Mouse (Mus musculus): ENCODE measurements around the gene Rad51c. TPM values are rescaled to one million over a fixed set of nuclear protein-coding genes. Genes with fewer than 3 reads are reported as not detected.
"Not testable (repeated sequence)": the region's sequence is repeated elsewhere in the genome, so short reads cannot be mapped to it uniquely, and the experiment has no call there.

The Rad51c gene
- polyA plus RNA-seq (2014; fragmentation: Nextera tagmentation; extraction: Ambion mirVana) = 12.8 and 14.6 TPM in 2 replicates

GRCm38 (mm10) chr11:87404876-87405275 is at the start of gene Rad51c, which contains the start of gene Tex14:
Rad51c (minus strand) TSS chr11:87404954.
Tex14 (plus strand) TSS chr11:87405065.
- H3K9ac ChIP-seq (ENCODE audit: low read length) = peak within 1 kb of the TSS; percentile 76
- no peaks in the 10 kb centered on the region for H3K9me3 ChIP-seq (ENCODE audit: control insufficient read depth, low read length)
- H3K27me3 ChIP-seq (ENCODE audit: control insufficient read depth, insufficient read depth, low read length) = no peaks in the 10 kb centered on the region
- DNase-seq (ENCODE audit: low spot score) (peak; percentile 67), ATAC-seq (replicated peaks; ENCODE audit: low FRiP score) (peak; percentile 55)
- no peaks in the 10 kb centered on the region for H3K36me3 ChIP-seq (ENCODE audit: control insufficient read depth, insufficient read depth, low read length)
- H3K4me2 ChIP-seq (ENCODE audit: low read depth, low read length, severe bottlenecking) = peak within 1 kb of the TSS; percentile 61
- H3K27ac ChIP-seq (ENCODE audit: low read depth, low read length) = peak within 1 kb of the TSS; percentile 85
- peaks cover 5% of the 10 kb centered on the region; the same call in 1 of the 2 replicates for H3K4me1 ChIP-seq (replicated peaks; ENCODE audit: control insufficient read depth, insufficient read depth, low read length)
- peak within 1 kb of the TSS; percentile 50 for H3K4me3 ChIP-seq (ENCODE audit: low read depth, low read length)
- 78% methylated on average over 27 of the region's 27 CpGs for WGBS

GRCm38 (mm10) chr11:87454035-87454690 is 49.4 kb upstream of the Rad51c start:
- H3K27ac ChIP-seq (ENCODE audit: low read depth, low read length) = no peak overlapping the region
- no peaks in the 10 kb centered on the region for H3K4me1 ChIP-seq (replicated peaks; ENCODE audit: control insufficient read depth, insufficient read depth, low read length)
- H3K4me2 ChIP-seq (ENCODE audit: low read depth, low read length, severe bottlenecking) = no peak overlapping the region
- no peaks in the 10 kb centered on the region for H3K36me3 ChIP-seq (ENCODE audit: control insufficient read depth, insufficient read depth, low read length)
- DNase-seq (ENCODE audit: low spot score) = no peak
- H3K27me3 ChIP-seq (ENCODE audit: control insufficient read depth, insufficient read depth, low read length) = no peaks in the 10 kb centered on the region
- WGBS = 93% methylated on average over 2 of the region's 2 CpGs
- H3K9me3 ChIP-seq (ENCODE audit: control insufficient read depth, low read length) = no peaks in the 10 kb centered on the region
- no peak overlapping the region for H3K4me3 ChIP-seq (ENCODE audit: low read depth, low read length)
- ATAC-seq (replicated peaks; ENCODE audit: low FRiP score) = no peak
- no peak overlapping the region for H3K9ac ChIP-seq (ENCODE audit: low read length)

DNA sequence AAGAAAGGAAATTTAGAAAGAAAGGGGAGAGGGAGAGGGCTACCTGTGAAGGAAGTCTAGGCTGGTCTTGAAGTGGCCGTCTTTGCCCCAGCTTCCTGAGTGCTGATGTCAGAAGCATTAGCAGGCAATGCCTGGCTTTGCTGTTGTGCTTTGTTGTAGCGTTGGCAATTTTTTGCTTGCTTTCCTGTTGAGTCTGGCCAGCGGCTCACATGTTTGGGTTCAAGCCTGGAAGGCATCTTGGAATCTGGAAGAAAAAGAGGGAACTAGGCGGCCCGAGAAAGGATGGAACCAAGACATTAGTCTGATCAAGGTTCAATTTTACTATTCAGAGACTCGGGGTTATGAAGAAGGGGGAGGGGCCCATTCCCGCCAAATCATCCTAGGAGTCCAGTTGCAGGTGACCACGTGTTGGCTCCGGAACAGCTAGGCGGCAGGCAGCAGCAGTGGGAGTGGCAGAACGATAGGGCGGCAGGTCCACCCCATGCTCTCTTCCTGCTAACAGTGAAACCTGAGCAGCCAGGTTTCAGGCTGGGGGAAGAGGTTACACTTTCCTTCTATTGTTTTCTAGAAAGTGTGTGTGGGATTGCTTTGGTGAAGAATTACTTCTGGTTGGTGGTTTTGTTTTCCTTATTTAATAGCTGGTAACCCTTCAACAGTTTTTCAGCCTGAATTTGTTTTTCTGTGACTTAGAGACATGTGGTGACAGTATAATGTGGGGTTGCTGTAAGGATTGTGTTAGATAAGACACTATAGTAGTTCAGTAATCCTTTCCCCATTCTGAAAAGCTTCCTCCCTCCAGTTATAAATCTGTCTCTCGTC is 48.7 kb upstream of the Rad51c start:
- no peak for ATAC-seq (replicated peaks; ENCODE audit: low FRiP score)
- H3K9ac ChIP-seq (ENCODE audit: low read length) = no peak overlapping the region
- no peaks in the 10 kb centered on the region for H3K27me3 ChIP-seq (ENCODE audit: control insufficient read depth, insufficient read depth, low read length)
- no peak overlapping the region for H3K4me2 ChIP-seq (ENCODE audit: low read depth, low read length, severe bottlenecking)
- no peak overlapping the region for H3K4me3 ChIP-seq (ENCODE audit: low read depth, low read length)
- H3K9me3 ChIP-seq (ENCODE audit: control insufficient read depth, low read length) = no peaks in the 10 kb centered on the region
- H3K27ac ChIP-seq (ENCODE audit: low read depth, low read length) = no peak overlapping the region
- H3K36me3 ChIP-seq (ENCODE audit: control insufficient read depth, insufficient read depth, low read length) = no peaks in the 10 kb centered on the region
- no peaks in the 10 kb centered on the region for H3K4me1 ChIP-seq (replicated peaks; ENCODE audit: control insufficient read depth, insufficient read depth, low read length)
- no peak for DNase-seq (ENCODE audit: low spot score)
- WGBS = 27% methylated on average over 13 of the region's 13 CpGs

GRCm38 (mm10) chr11:87452779-87453178 is 48.0 kb upstream of the Rad51c start:
- not testable (repeated sequence) for H3K9me3 ChIP-seq (ENCODE audit: control insufficient read depth, low read length); DNase-seq (ENCODE audit: low spot score); H3K4me3 ChIP-seq (ENCODE audit: low read depth, low read length); H3K4me1 ChIP-seq (replicated peaks; ENCODE audit: control insufficient read depth, insufficient read depth, low read length); H3K9ac ChIP-seq (ENCODE audit: low read length); H3K27ac ChIP-seq (ENCODE audit: low read depth, low read length); H3K4me2 ChIP-seq (ENCODE audit: low read depth, low read length, severe bottlenecking); ATAC-seq (replicated peaks; ENCODE audit: low FRiP score); H3K36me3 ChIP-seq (ENCODE audit: control insufficient read depth, insufficient read depth, low read length); H3K27me3 ChIP-seq (ENCODE audit: control insufficient read depth, insufficient read depth, low read length)
- 82% methylated on average over 6 of the region's 8 CpGs for WGBS

- not testable (repeated sequence) for H3K4me3 ChIP-seq (ENCODE audit: low read depth, low read length); H3K9ac ChIP-seq (ENCODE audit: low read length); H3K27ac ChIP-seq (ENCODE audit: low read depth, low read length); H3K36me3 ChIP-seq (ENCODE audit: control insufficient read depth, insufficient read depth, low read length); H3K9me3 ChIP-seq (ENCODE audit: control insufficient read depth, low read length); H3K4me1 ChIP-seq (replicated peaks; ENCODE audit: control insufficient read depth, insufficient read depth, low read length); DNase-seq (ENCODE audit: low spot score); H3K27me3 ChIP-seq (ENCODE audit: control insufficient read depth, insufficient read depth, low read length); H3K4me2 ChIP-seq (ENCODE audit: low read depth, low read length, severe bottlenecking); ATAC-seq (replicated peaks; ENCODE audit: low FRiP score)
- WGBS = 60% methylated on average over 5 of the region's 5 CpGs
Measured at GRCm38 (mm10) chr11:87449847-87450246, 45.1 kb upstream of the Rad51c start.

- no peaks in the 10 kb centered on the region for H3K36me3 ChIP-seq (ENCODE audit: control insufficient read depth, insufficient read depth, low read length)
- H3K27me3 ChIP-seq (ENCODE audit: control insufficient read depth, insufficient read depth, low read length) = no peaks in the 10 kb centered on the region
- no peaks in the 10 kb centered on the region for H3K9me3 ChIP-seq (ENCODE audit: control insufficient read depth, low read length)
- no peak for DNase-seq (ENCODE audit: low spot score)
- no peak overlapping the region for H3K9ac ChIP-seq (ENCODE audit: low read length)
- whole genome bisulfite sequencing = 12% methylated on average over 3 of the region's 3 CpGs
- H3K4me1 ChIP-seq (replicated peaks; ENCODE audit: control insufficient read depth, insufficient read depth, low read length) = no peaks in the 10 kb centered on the region; the same call in 1 of the 2 replicates
- peak overlapping the region; percentile 50 for H3K27ac ChIP-seq (ENCODE audit: low read depth, low read length)
- no peak overlapping the region for H3K4me2 ChIP-seq (ENCODE audit: low read depth, low read length, severe bottlenecking)
- H3K4me3 ChIP-seq (ENCODE audit: low read depth, low read length) = no peak overlapping the region
- ATAC-seq (replicated peaks; ENCODE audit: low FRiP score) = no peak
Measured at GRCm38 (mm10) chr11:87449200-87449547, 44.4 kb upstream of the Rad51c start.

DNA sequence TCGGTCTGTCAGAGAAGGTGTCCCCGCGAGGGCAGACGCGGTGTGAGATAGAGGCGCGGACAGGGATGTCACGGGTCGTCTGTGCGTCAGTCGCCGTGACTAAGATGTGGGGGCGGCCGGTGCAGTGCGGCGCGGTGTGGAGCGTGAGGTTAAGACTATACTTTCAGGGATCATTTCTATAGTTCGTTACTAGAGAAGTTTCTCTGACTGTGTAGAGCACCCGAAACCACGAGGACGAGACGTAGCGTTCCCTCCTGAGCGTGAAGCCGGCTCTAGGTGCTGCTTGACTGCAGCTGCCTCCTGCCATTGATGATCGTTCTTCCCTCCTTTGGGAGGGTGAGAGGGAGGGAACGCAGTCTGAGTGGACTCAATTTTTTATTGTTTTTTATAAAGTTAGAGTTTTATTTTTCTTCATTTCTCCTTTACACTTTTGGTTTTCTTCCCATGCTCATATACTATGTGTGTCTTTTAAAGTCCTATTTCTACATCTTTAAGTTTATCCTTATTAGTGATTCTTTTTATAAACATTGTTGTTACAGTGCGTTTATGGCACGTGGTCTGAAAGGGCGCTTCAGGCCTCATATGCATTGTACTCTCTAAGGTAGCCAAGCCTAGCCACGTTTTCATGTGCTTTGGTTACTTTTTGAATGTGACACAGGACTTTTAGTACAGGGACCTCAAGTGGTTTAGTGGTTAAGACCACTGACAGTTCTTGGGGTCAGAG is 43.9 kb upstream of the Rad51c start:
- H3K9me3 ChIP-seq (ENCODE audit: control insufficient read depth, low read length); H3K4me2 ChIP-seq (ENCODE audit: low read depth, low read length, severe bottlenecking); H3K4me1 ChIP-seq (replicated peaks; ENCODE audit: control insufficient read depth, insufficient read depth, low read length); H3K9ac ChIP-seq (ENCODE audit: low read length); H3K4me3 ChIP-seq (ENCODE audit: low read depth, low read length); H3K36me3 ChIP-seq (ENCODE audit: control insufficient read depth, insufficient read depth, low read length); H3K27me3 ChIP-seq (ENCODE audit: control insufficient read depth, insufficient read depth, low read length): not testable (repeated sequence)
- ATAC-seq (replicated peaks; ENCODE audit: low FRiP score) = peak; percentile 96
- WGBS = under 1% methylated on average over 5 of the region's 32 CpGs
- H3K27ac ChIP-seq (ENCODE audit: low read depth, low read length) = peak overlapping the region; percentile 50
- DNase-seq (ENCODE audit: low spot score) = peak; percentile 76

- 1% methylated on average over 29 of the region's 34 CpGs for WGBS
- ATAC-seq (replicated peaks; ENCODE audit: low FRiP score) (peak; percentile 94), DNase-seq (ENCODE audit: low spot score) (peak; percentile 75)
- Histone ChIP-seq H3K4me2 (ENCODE audit: low read depth, low read length, severe bottlenecking) (peak overlapping the region; percentile 61), H3K9ac (ENCODE audit: low read length) (peak overlapping the region; percentile 37; the same call in 1 of the 2 replicates), H3K4me3 (ENCODE audit: low read depth, low read length) (peak overlapping the region; percentile 24)
- H3K4me1 ChIP-seq (replicated peaks; ENCODE audit: control insufficient read depth, insufficient read depth, low read length); H3K36me3 ChIP-seq (ENCODE audit: control insufficient read depth, insufficient read depth, low read length); H3K27ac ChIP-seq (ENCODE audit: low read depth, low read length); H3K27me3 ChIP-seq (ENCODE audit: control insufficient read depth, insufficient read depth, low read length); H3K9me3 ChIP-seq (ENCODE audit: control insufficient read depth, low read length): not testable (repeated sequence)
Measured at GRCm38 (mm10) chr11:87448081-87448475, 43.3 kb upstream of the Rad51c start.
